Mouse (Mus musculus): ENCODE data around the gene Ggta1.

DNA sequence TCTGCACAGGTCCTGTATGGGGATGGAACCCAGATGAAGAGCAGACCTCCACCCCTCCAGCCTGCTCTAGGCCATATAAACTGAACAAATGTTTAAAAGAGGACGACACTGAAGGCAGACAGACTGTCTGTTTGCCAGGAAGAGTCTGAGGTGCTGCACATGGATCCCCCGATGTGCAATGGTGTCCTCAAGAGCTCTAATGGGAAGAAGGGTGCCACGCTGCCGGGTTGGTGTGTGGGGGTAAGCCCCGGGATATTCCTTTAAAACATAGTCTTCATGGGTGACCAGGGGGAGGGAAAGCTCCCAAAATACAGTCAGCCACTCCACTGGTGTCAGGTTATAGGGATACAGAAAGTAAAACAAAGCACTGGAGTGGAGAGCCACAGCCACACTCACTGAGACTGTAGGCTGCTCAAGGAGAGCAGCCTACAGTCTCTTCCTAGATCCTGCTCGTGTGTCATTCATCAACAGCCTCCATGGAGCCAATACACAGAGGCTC, 18.2 kb downstream of the Ggta1 start:
- no peak for TF ChIP-seq POLR2A (IDR thresholded peaks at IDR 0.05; ENCODE audit: borderline replicate concordance, low read depth, low read length)
- no peak for TF ChIP-seq CTCF (IDR thresholded peaks at IDR 0.05; ENCODE audit: low read depth, low read length)
